Mouse (Mus musculus) monocyte, adult 2 months (primary cell): ENCODE measurements around the gene Ddb2.
"Not testable (repeated sequence)": the region's sequence is repeated elsewhere in the genome, so short reads cannot be mapped to it uniquely, and the experiment has no call there.

Source experiments
- DNase-seq, 2 experiments: peaks; one replicate each; pipeline ENCODE4 v3.0.0; 2022; ENCODE audit warnings: low spot score in 2 of 2, low read depth in 1 of 2

Gene Ddb2

DNA sequence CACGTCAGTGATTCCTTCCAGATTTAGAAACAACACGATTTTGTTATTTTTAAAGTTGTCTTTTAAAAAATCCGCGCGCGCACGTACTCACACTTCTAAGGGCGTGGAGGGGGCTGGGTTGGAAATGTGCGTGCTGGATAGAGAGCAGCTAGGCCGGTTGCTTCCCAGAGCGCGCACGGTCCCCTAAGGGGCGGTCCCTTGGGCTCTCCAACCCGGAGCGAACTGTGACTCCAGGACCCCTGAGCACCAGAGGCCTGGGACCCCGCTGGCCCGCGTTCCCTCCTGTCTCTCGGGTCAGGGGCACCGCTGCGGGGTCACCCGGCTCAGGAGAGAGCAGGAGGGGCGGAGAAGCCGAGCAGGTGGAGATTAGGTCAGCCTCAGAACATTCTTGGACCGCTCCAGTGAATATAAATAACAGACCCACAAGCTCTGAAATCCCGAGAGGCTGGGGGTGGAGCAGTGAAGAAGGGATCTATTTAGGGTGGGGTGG, 18.9 kb upstream of the Ddb2 start, which contains the start of gene Pacsin3:
Gene Pacsin3, plus strand, starts transcription at position 294 of the 490 bp plus-strand sequence.
- DNase-seq: no peak

DNA sequence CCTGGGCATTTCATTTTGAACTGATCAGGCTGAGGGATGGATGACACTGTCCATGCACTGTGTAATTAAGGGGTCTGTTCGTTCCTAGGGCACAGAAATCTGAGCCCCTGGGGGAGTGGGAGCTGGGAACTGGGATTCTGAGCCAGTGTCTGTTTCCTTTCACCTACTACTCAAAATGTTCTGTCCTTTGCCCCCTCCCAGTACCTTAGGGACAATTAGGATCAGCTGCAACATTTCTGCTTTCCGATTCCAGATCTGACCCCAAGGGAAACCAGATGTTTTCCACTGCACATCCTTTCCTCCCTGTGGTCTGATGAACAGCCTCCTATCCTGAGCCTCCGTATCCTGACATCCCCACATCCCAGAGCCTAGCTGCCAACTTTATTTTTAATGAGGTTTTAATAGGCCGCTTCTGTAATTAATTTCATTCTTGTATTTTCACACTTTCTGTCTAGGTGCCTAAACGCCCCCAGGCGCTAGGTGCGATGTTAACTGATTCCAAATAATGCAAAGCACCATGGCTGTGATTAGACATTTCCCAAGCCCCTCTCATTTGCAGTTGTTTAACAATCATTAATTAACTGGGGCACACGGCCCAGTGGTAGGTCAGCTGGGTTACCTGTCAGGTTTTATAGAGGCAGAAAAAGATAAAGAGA, 18.1 kb upstream of the Ddb2 start:
- no peak for DNase-seq

DNA sequence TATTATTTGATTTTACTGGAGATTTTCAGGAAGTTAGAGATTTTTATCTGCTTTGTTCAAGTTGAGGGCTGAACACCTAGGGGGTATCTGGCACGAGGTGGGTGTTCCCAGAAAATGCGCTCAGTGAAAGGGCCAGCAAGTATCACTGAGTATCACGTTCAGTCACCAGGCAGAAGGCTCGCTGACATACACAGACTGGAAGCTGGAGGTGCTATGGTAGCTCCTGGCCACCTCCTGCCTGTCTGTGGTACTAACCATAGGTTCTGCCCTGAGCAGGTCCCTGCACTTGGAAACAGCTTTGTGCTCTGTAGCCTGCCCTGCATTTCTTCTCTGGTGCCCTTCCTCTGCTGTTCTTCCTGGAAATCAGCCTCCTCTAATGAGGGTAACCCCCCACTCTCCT, 15.7 kb upstream of the Ddb2 start:
- DNase-seq: no peak

DNA sequence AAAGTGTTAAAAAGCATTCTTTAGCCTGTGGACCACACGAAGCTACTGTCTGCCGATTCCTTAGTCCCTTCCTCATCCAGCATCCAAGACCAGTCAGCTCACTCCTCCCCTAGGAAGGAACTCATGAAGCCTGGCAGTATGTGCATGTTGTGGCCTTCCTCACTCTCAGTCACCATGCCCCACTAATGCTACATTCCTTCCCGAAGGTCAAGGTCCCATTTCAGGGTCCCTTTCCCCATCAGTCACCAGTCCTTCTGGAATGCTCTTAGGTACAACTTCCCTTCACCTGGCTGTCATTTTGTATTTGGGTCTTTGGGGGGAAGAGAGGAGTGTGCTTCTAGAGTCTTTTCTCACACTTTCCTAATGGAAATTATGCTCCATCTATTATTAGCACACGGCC, 15.2 kb upstream of the Ddb2 start:
- no peak for DNase-seq

DNA sequence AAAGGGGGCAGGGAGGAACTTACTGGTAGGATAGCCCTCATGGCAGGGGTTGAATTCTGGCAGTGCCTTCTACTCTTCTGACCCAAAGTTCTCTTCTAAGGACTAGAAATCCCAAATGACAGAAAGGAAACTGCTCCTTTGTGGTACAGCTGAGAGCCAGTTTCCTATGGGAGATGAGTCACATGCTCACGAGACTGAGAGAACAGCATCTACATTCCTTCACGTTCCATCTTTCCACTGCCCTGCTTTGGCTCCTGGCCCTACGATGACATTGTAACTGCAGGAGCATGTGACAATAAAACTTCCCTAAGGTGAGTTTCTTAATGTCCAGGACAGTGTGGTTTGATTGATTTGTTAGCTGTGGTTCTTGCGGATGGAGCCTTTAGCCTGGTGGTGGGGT, 11.6 kb upstream of the Ddb2 start:
- DNase-seq: no peak

DNA sequence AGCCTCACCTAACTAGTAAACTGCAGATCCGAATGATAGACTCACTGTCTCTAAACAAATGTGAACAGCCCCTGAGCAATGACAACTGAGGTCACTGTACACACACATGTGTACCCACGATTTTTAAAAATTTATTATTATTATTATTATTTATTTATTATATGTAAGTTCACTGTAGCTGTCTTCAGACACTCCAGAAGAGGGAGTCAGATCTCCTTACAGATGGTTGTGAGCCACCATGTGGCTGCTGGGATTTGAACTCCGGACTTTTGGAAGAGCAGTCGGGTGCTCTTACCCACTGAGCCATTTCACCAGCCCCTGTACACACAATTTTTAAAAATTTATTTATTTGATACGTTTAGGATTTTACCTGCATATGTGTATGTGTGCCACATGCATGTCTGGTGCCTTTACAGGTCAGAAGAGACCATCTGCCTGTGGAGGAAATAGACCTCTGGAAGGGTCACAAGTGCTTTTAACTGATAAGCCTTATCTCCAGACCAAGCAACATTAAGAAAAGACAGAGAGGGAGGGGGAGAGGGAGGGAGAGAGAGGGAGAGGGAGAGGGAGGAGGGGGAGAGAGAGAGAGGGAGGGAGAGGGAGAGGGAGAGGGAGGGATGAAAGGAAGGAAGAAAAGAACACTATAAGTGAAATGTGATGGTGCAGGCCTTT, 7.9 kb upstream of the Ddb2 start:
- DNase-seq: no peak

DNA sequence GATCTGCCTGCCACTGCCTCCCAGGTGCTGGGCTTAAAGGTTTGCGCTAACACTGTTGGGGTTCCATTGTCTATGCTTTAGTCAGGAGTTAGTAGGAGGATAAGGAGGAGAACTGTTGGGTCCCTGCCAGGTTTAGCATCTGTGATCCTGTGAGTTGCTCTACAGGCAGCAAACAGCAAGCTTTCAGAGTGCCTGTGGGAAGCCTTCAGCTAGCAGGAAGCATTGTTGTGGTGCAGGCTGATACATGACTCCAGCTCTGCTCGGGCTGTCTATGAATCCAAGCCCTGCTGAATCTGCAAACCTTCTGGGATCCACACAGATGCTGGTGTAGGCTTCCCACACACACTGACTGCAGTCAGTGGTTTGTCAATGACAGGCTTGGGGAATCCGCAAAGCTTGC, 6.6 kb upstream of the Ddb2 start:
- DNase-seq: no peak

DNA sequence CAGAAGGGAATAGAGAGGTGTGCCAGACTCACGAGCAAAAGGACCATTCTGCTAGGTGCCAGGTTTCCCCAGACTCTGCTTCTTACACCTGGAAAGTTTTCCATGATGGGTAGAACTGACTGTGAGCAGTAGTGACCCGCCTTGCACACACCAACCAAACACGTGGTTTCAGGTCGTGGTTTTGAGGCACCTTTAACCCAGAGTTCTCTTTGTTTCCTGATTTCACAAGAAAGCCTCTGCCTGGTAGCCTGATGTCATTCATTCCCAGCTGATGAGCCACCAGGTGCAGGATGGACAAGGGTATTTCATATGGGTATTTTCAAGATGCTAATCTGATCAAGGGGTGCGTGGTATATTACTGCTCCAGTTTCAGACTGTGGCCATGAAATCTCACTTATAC, 5.8 kb upstream of the Ddb2 start:
- no peak for DNase-seq

DNA sequence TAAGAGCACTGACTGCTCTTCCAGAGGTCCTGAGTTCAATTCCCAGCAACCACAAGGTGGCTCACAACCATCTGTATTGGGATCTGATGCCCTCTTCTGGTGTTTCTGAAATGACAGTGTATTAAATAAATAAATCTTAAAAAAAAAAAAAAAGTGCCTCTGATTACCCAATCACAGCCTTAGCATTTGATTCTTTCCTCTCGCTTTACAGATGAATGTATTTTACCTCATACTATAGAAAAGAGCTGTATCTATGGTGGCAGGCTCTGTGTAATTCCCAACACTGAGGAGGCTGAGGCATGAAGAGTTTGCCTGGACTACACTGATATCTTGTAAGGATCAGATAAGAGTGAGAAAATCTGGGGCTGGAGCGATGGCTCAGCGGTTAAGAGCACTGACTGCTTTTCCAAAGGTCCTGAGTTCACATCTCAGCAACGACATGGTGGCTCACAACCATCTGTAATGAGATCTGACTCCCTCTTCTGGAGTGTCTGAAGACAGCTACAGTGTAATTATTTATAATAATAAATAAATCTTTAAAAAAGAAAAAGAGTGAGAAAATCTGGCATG, 814 bp upstream of the Ddb2 start:
- not testable (repeated sequence) for DNase-seq

DNA sequence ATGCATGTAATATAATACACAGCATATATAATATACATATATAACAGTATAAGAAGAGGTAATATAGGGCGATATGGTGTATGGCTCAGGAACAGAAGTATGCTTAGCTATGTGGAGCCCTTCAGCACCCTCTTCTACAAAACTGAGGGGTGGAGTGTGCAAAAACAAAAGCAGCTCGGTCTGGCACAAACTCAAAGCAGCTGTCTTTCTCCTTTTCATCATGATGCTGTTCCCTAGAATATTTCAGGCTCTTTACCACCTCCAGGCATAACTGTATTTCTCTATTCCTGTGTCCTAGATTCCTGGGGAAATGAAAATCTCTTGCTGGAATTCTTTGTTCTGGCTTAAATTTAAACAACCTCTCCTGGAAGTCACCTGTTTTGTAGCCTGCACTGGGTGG, 7.0 kb downstream of the Ddb2 start:
- DNase-seq: no peak

DNA sequence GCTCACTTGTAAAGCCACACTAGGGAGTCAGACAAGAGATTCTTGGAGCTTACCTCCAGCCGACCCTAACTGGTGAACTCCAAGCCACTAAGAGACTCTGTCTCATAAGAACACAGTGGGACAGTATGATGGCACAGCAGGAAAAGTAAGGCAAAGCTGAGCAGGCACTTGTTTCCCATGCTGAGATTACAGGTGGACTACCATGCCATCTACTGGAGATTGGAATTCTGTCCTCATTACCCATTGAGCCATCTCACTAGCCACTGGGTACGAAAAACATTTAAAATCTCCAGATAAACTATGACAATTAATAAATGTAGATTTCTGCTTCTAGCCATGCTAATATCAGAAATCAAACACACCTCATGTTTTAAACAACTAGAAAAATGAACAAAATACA, 13.2 kb downstream of the Ddb2 start:
- no peak for DNase-seq

DNA sequence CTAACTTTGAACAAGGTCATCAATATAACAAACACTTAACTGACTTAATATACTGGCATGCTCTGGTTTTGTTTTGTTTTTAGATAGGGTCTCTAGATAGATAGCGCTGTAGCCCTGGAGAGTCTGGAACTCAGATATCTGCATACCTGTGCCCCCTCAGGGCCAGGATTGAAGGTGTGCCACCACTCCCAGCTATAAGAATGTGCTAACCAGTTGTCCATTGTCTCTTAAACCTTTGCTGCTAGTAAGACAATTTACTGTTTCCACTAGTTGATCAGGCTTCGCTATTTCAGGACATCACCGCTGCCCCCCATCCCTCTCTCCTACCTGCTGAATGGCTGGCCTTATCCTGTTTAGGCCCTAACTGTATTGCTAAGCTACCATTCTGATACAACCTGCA, 16.3 kb downstream of the Ddb2 start:
- DNase-seq: no peak

DNA sequence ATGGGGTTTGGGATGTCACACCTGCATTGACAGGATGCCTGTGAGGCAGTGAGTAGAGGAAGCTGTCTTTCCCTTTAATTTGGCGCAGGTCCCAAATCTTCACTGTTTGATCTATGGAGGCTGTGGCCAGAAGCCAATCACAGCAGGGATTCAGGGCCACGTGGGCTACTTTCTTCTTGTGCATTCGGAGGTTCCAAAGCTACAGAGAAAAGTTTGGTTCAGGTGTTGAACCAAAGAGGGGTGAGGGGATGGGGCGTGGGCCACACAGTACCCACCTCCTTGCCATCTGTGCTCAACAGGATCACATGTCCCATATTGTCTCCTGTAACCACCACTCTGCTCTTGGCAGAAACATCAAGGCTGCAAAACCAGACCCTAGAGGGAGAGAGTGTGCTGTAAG, 19.8 kb downstream of the Ddb2 start:
- no peak for DNase-seq

DNA sequence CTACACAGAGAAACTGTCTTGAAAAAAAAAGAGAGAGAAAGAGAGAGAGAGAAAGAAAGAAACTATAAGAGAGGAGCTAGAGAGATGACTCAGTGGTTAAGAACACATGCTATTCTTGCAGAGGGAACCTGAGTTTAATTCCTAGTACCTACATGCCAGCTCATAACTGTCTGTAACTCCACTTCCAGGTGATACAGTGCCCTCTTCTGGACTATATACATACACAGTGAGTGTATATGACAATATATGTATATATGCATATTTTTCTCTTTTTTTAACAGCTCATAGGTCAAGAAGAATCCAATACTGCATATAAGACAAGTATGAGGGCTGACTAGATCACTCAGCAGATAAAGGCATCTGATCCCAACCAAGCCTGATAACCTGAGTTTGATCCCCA, 23.5 kb downstream of the Ddb2 start:
- no peak for DNase-seq

DNA sequence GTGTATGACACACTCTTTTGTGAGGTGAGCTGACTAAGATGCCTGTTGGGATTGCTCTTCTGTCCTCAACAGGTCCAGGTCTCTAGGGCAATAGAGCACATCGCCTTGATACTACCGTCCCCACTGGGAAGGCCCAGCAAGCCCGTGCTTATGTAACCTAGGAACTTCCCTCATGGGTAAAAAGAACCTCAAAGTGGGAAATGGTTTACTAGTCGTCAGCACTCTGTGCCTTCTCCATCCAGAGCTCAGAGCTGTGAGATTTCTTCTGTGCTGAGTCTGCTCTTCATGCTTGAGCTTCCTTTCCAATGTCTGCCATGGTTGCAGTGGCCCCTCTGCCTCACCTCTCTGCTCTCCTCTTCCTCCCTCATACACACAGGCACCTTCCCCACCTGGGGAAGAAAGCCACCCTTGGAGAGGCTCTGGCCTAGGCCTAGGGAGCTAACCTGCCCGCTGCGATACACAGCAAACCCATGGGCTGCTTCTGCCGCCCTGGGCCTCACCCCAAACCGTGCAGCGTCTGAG, 30.5 kb downstream of the Ddb2 start:
- DNase-seq: peak in 1 of 2 experiments; percentile 50

DNA sequence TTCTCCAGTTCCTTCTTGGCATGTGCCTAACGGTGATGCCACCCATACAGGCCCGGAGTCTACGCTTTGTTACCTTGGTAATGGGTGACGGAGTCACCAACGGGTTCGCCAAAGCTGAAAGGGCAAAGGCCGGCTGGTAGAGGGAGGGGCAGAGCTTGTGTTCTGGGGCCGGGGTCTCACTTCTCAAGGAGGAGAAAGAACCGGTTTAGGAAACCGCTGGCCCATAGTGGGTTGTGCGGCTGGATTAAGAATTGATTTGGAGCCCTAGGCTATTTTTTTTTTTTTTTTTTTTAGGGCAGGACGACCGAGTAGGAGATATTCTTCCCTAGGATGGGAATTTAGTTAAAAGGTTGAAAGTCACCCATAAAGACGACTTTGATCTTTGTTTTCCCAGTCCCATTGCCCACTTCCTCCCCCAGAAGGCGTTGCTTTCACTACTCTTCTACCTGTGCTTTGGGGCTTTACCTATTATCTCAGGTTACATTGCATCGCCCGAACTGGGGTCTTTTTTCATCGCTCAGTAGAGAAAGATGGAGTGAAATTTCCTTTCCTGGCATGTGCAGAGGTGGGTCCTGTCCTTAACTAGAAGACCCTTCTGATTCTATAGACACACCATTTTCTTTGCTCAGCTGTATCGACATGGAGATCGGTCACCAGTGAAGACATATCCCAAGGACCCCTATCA, 33.7 kb downstream of the Ddb2 start:
- DNase-seq: no peak

DNA sequence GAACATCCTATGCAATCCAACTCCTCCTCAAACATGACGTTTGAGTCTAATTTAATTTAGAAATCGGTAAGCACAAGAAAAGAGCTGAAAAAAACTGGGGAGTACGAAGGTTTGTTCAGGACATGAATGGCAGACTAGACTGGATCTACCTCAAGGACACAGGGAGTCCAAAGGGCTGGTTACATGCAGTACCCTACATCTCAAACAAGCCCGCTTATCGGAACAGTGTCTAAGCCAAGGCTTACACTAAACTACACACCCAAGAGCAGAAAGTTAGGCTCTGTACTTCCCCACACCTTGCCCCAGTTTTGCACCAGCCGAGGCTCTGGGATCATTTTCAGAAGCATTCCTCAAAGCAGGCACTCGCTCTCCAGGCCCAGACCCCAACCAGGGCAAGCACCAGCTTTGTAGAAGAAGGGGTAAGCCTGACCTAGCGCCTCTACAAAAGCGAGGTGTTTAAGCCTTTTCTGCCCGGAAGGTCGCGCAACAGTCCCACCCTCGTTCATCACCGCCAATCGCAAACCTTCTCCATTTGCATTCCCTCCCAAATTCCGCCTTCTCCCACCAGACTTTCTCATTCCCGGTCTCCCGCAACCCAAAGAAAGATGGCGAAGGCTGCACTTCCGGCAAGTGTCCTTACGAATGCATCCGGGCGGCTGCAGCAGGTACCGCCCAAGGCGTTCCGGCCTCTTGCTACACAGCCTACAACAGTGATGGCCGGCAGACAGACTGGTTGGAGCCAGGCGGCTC, 34.4 kb downstream of the Ddb2 start, which contains the start of the genes Nr1h3 and Acp2:
Gene Nr1h3, minus strand, starts transcription at position 613 of the 750 bp plus-strand sequence.
Gene Acp2, plus strand, starts transcription at position 664 of the 750 bp plus-strand sequence.
- DNase-seq: peak; percentile 81 to 92

DNA sequence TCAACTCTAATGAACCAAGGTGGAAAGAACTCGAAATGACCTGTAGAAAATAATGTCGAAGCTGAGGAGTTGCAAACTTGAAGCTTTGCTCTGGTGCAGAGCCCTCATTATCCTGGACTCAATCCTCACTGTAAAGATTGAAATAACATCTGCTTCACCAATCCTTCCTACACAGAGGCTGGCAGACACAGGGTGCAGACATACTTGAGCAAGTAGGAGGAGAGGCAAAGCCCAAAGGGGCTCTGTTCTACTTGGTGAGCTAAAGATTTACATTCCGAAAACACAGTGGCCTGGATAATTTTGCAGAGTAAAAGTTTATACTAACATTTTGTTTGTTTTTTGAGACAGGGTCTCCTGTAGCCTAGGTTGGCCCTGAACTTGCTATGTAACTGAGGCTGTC, 37.9 kb downstream of the Ddb2 start:
- no peak for DNase-seq

DNA sequence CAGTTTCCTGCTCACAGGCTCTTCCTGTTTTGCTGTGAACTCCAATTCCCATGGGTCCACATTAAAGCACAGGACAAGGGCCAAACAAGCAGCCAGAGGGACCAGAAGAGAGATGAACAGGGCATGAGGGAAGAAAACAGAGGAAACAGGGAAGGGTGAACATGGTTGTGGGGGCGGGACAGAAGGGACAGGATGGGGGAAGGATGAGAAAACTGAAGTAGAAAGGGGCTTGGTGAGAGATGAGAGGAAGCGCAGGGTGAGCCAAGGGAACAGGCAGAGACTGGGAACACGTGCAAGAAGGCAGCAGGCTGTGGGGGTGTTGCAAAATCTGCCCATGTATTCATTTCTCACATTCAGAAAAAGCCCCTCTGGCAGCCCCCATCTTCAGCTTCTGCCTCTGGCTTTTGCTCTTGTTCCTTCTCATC, 40.2 kb downstream of the Ddb2 start:
- DNase-seq: peak in 1 of 2 experiments; percentile 59

DNA sequence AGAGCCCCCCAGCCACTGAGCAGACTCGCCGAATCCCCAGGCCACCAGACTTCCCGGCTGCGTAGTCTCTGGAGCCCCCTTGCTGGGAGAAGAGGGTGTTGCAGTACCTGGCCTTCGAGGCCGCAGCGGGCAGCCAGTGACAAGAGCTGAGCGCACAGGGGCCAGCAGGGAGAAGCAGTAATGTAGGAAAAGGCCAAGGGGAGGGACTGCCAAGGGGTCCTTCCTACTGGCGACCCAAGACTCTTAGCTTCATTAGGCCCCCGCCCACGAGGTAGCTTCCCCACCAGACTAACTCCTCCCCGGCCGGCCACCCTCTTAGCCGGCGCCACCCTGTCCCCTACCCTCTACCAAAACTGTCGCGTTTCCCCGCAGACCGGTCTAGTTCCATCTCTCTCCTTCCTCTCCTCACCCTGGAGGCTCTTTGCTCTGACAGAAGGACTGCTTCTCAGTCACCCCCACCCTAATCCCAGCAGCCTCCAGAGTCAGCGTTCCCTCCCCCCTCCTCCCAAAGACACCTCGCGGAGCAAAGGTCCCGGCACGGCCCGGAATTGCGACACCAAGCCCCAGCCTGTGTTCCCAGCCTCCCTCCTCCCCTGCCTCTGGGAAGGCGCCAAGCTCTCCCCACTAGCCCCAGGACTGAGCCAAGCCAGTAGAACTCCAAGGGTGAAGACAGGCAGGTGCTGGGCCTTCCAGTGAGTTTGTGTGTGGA, 42.0 kb downstream of the Ddb2 start:
- peak in 1 of 2 experiments; percentile 45 for DNase-seq
